ENCODE assay signal across 9 mouse cellular contexts in genomic region chr3:17798399-17798798, GRCm38 (mm10).
A peak's percentile ranks its signal among the peaks of the same experiment; 100 is the strongest.
DNase-seq lines count a peak whose midpoint lies in the region; ATAC-seq and TF ChIP-seq lines count a peak whose summit lies in the region.
"Had no signal": no experiment of that assay in that cellular context is flagged by ENCODE, and none has a peak within 500 bp of the region (broad histone marks: within the 10 kb centered on the region; RNA-seq: fewer than 3 reads in every experiment).

No protein-coding gene starts in this region.

- peak overlapping the region; percentile 47; the same call in 1 of the 2 replicates for H3K9ac ChIP-seq in hindbrain, embryonic 12.5 days
- H3K9ac ChIP-seq in midbrain, embryonic 11.5 days (ENCODE audit: low read length): no peak overlapping the region
- H3K9ac ChIP-seq: embryonic facial prominence, embryonic 12.5 days; limb, embryonic 13.5 days had no signal

- H3K36me3 ChIP-seq in testis, adult 2 months (ENCODE audit: control insufficient read depth, insufficient read depth, low read length): no peaks in the 10 kb centered on the region
- no peaks in the 10 kb centered on the region for H3K36me3 ChIP-seq in hindbrain, embryonic 12.5 days
- H3K36me3 ChIP-seq in midbrain, embryonic 11.5 days (ENCODE audit: control insufficient read depth, insufficient read depth, low read length): peaks cover 12% of the 10 kb centered on the region
- H3K36me3 ChIP-seq: embryonic facial prominence, embryonic 12.5 days; limb, embryonic 13.5 days had no signal

- 5% methylated on average over 12 of the region's 12 CpGs for WGBS in hindbrain, embryonic 12.5 days
- 6% methylated on average over 12 of the region's 12 CpGs for WGBS in midbrain, embryonic 11.5 days

- H3K27ac ChIP-seq in testis, adult 2 months (ENCODE audit: control insufficient read depth, insufficient read depth, low read depth, low read length): no peak overlapping the region
- peak overlapping the region; percentile 77 for H3K27ac ChIP-seq in hindbrain, embryonic 12.5 days
- H3K27ac ChIP-seq in midbrain, embryonic 11.5 days (ENCODE audit: low read depth, low read length): peak overlapping the region; percentile 60
- H3K27ac ChIP-seq: embryonic facial prominence, embryonic 12.5 days; limb, embryonic 13.5 days had no signal

- TF ChIP-seq CTCF in testis, adult 2 months (IDR thresholded peaks at IDR 0.05; ENCODE audit: control insufficient read depth, insufficient read depth, insufficient replicate concordance, low read depth, low read length): peak; percentile 59; the same call in 1 of the 2 replicates

- no peaks in the 10 kb centered on the region for H3K9me3 ChIP-seq in hindbrain, embryonic 12.5 days (replicated peaks)
- no peaks in the 10 kb centered on the region for H3K9me3 ChIP-seq in midbrain, embryonic 11.5 days (ENCODE audit: control insufficient read depth, low read length)
- H3K9me3 ChIP-seq: embryonic facial prominence, embryonic 12.5 days; limb, embryonic 13.5 days had no signal

- ATAC-seq in hindbrain, embryonic 12.5 days (ENCODE audit: low FRiP score): peak; percentile 14; the same call in 1 of the 2 replicates
- peak; percentile 40 for ATAC-seq in midbrain, embryonic 11.5 days (ENCODE audit: low FRiP score)

- TF ChIP-seq POLR2A in testis, adult 2 months (IDR thresholded peaks at IDR 0.05; ENCODE audit: control insufficient read depth, low read depth, low read length): no peak

- peak overlapping the region; percentile 61 for H3K4me2 ChIP-seq in hindbrain, embryonic 12.5 days (replicated peaks)
- peak overlapping the region; percentile 30 for H3K4me2 ChIP-seq in midbrain, embryonic 11.5 days
- H3K4me2 ChIP-seq: embryonic facial prominence, embryonic 12.5 days; limb, embryonic 13.5 days had no signal

- H3K4me3 ChIP-seq in testis, adult 2 months (ENCODE audit: control insufficient read depth, low read depth, low read length): no peak overlapping the region
- peak overlapping the region; percentile 12; the same call in 1 of the 2 replicates for H3K4me3 ChIP-seq in hindbrain, embryonic 12.5 days
- no peak overlapping the region for H3K4me3 ChIP-seq in midbrain, embryonic 11.5 days (ENCODE audit: low read depth, low read length)
- H3K4me3 ChIP-seq: embryonic facial prominence, embryonic 12.5 days; limb, embryonic 13.5 days had no signal

- peaks cover 2% of the 10 kb centered on the region; the same call in 1 of the 2 replicates for H3K27me3 ChIP-seq in testis, adult 2 months (ENCODE audit: control insufficient read depth, insufficient read depth, low read length)
- H3K27me3 ChIP-seq in hindbrain, embryonic 12.5 days: peaks cover 7% of the 10 kb centered on the region; the same call in 1 of the 2 replicates
- H3K27me3 ChIP-seq in midbrain, embryonic 11.5 days (ENCODE audit: control insufficient read depth, insufficient read depth, low read length): no peaks in the 10 kb centered on the region

- peaks cover 4% of the 10 kb centered on the region for H3K4me1 ChIP-seq in testis, adult 2 months (ENCODE audit: control insufficient read depth, insufficient read depth, low read length)
- H3K4me1 ChIP-seq in hindbrain, embryonic 12.5 days: peaks cover 2% of the 10 kb centered on the region; the same call in 1 of the 2 replicates
- peaks cover 12% of the 10 kb centered on the region for H3K4me1 ChIP-seq in midbrain, embryonic 11.5 days (ENCODE audit: control insufficient read depth, insufficient read depth, low read length)

- DNase-seq in testis, postnatal 14 days (ENCODE audit: low spot score): no peak
- peak; percentile 86 to 90 for DNase-seq in cerebellum, postnatal 36 days
- peak; percentile 98 for DNase-seq in midbrain, embryonic 11.5 days (ENCODE audit: low spot score, missing footprints)
- DNase-seq in urinary bladder, postnatal 14 days (ENCODE audit: low spot score): no peak
- DNase-seq in gastrocnemius, postnatal 4 days (ENCODE audit: low spot score in 2 of 2): no peak

Comparison
In these comparisons a context has a peak if more than half of its experiments do, and no peak if none do; other contexts are left out.
1. DNase-seq: peak in cerebellum, postnatal 36 days (2 of 2) and midbrain, embryonic 11.5 days (single experiment); none in testis, postnatal 14 days (single experiment), urinary bladder, postnatal 14 days (single experiment) and gastrocnemius, postnatal 4 days (0 of 2).